Mouse (Mus musculus) testis, postnatal 10 days (tissue): ENCODE measurements around the gene B3gnt3.

Experiments used
- DNase-seq: peaks from one replicate; pipeline ENCODE4 v3.0.0; 2021; ENCODE audit warnings: low spot score

The B3gnt3 gene

GRCm38 (mm10) chr8:71645510-71645909 is 56.1 kb downstream of the B3gnt3 start:
- no peak for DNase-seq
